In genomic region chr6:39415762-39416161, GRCm38 (mm10) we compare ENCODE assay signal across 9 mouse cellular contexts. TPM values are rescaled to one million over a fixed set of nuclear protein-coding genes. Genes with fewer than 3 reads are reported as not detected.
DNase-seq lines count a peak whose midpoint lies in the region; ATAC-seq and TF ChIP-seq lines count a peak whose summit lies in the region.
"Had no signal": no experiment of that assay in that cellular context is flagged by ENCODE, and none has a peak within 500 bp of the region (broad histone marks: within the 10 kb centered on the region; RNA-seq: fewer than 3 reads in every experiment).

No protein-coding gene starts in this region.

- H3K4me2 ChIP-seq in heart, embryonic 12.5 days = no peak overlapping the region

- H3K9me3 ChIP-seq in heart, embryonic 12.5 days (replicated peaks) = no peaks in the 10 kb centered on the region
- H3K9me3 ChIP-seq in ES-Bruce4 (replicated peaks; ENCODE audit: control insufficient read depth, insufficient read depth, low read length, poor library complexity, severe bottlenecking) = no peaks in the 10 kb centered on the region

- 47% methylated on average over 3 of the region's 5 CpGs for WGBS in heart, embryonic 12.5 days

- H3K27ac ChIP-seq in heart, embryonic 12.5 days (ENCODE audit: poor library complexity, severe bottlenecking) = no peak overlapping the region
- H3K27ac ChIP-seq in ES-Bruce4 (ENCODE audit: insufficient read depth, low read length) = peak overlapping the region; percentile 99
- H3K27ac ChIP-seq in layer of hippocampus, adult 2 months = peak overlapping the region; percentile 24; the same call in 1 of the 2 replicates

- TF ChIP-seq POLR2A in ES-Bruce4 (IDR thresholded peaks at IDR 0.05; ENCODE audit: insufficient read depth, low read length) = no peak

- no peaks in the 10 kb centered on the region for H3K36me3 ChIP-seq in heart, embryonic 12.5 days
- peaks cover 36% of the 10 kb centered on the region for H3K36me3 ChIP-seq in ES-Bruce4 (ENCODE audit: control insufficient read depth, insufficient read depth, low read length, poor library complexity, severe bottlenecking)

- peak; percentile 75 for TF ChIP-seq CTCF in ES-Bruce4 (IDR thresholded peaks at IDR 0.05; ENCODE audit: low read depth, low read length)
- peak; percentile 71 for TF ChIP-seq CTCF in layer of hippocampus, adult 2 months (conservative IDR thresholded peaks at IDR 0.05)

- H3K4me1 ChIP-seq in heart, embryonic 12.5 days (replicated peaks) = 0 out of 2 replicates have a peak, but pooled peaks cover 7% of the 10 kb centered on the region
- H3K4me1 ChIP-seq in ES-Bruce4 (ENCODE audit: control insufficient read depth, insufficient read depth, low read length) = no peaks in the 10 kb centered on the region

- no peak for ATAC-seq in heart, embryonic 12.5 days (ENCODE audit: insufficient number of reproducible peaks, low FRiP score)

- peaks cover 13% of the 10 kb centered on the region; the same call in 1 of the 2 replicates for H3K27me3 ChIP-seq in heart, embryonic 12.5 days (replicated peaks)
- no peaks in the 10 kb centered on the region for H3K27me3 ChIP-seq in ES-Bruce4 (ENCODE audit: control insufficient read depth, insufficient read depth, low read length, poor library complexity, severe bottlenecking)

- no peak overlapping the region for H3K4me3 ChIP-seq in heart, embryonic 12.5 days
- peak overlapping the region; percentile 58 for H3K4me3 ChIP-seq in ES-Bruce4 (ENCODE audit: low read depth, low read length)
- H3K4me3 ChIP-seq in layer of hippocampus, adult 2 months = no peak overlapping the region

- DNase-seq in heart, adult 18-20 months = peak; percentile 40 to 80
- DNase-seq in c-Kit-positive CD71-positive TER-119-negative erythroid progenitor cells, embryonic 14.5 days (ENCODE audit: low read depth) = peak; percentile 70
- DNase-seq in frontal cortex, adult 2 months (ENCODE audit: extremely low spot score in 1 of 2, low spot score in 1 of 2) = peak; percentile 38 to 88
- DNase-seq in layer of hippocampus, adult 2 months (ENCODE audit: low spot score in 2 of 2) = peak in 1 of 2 experiments; percentile 75
- peak; percentile 78 for DNase-seq in lung, postnatal 10 days
- peak; percentile 85 to 92 for DNase-seq in spleen, postnatal 10 days (ENCODE audit: low spot score in 2 of 2)

- no peak overlapping the region for H3K9ac ChIP-seq in heart, embryonic 12.5 days
- H3K9ac ChIP-seq in ES-Bruce4 (ENCODE audit: low read depth, poor library complexity, severe bottlenecking) = peak overlapping the region; percentile 96

- no peak for TF ChIP-seq EP300 in ES-Bruce4 (IDR thresholded peaks at IDR 0.05; ENCODE audit: insufficient read depth, low read depth, low read length)

RNA-seq across cellular contexts. Expression of gene Mkrn1, which starts 4.5 kb away (rescaled TPM):
- 10 to 100 TPM; 60.2 to 65.0 TPM for total RNA-seq in heart, adult 18-20 months (2021)
- polyA plus RNA-seq in heart, embryonic 12.5 days (2016; fragmentation: Nextera tagmentation; extraction: Ambion mirVana) = 52.7 and 55.1 TPM in 2 replicates
- 350 and 361 TPM in 2 replicates for polyA plus RNA-seq in ES-Bruce4 (2011; ENCODE audit: insufficient read depth, insufficient read length, low read depth, missing spikeins)
- 102 and 108 TPM in 2 replicates for polyA plus RNA-seq in frontal cortex, adult 2 months (2012; rRNA removed)
- total RNA-seq in layer of hippocampus, adult 2 months (2021) = 100 to 1,000 TPM; 116 to 119 TPM

RNA-seq across cellular contexts. Expression of gene Rab19, which starts 34.8 kb away (rescaled TPM):
- under 1 TPM in 1 of 2 experiments, not detected in 1; 0.31 TPM for total RNA-seq in heart, adult 18-20 months (2021)
- 0.42 and 0.67 TPM in 2 replicates for polyA plus RNA-seq in heart, embryonic 12.5 days (2016; fragmentation: Nextera tagmentation; extraction: Ambion mirVana)
- 0.90 and 1.3 TPM in 2 replicates for polyA plus RNA-seq in ES-Bruce4 (2011; ENCODE audit: insufficient read depth, insufficient read length, low read depth, missing spikeins)
- polyA plus RNA-seq in frontal cortex, adult 2 months (2012; rRNA removed) = 0.22 and 0.27 TPM in 2 replicates
- total RNA-seq in layer of hippocampus, adult 2 months (2021) = not detected
- polyA plus RNA-seq: neural tube, embryonic 14.5 days had no signal

RNA-seq across cellular contexts. Expression of gene Slc37a3, which starts 38.3 kb away (rescaled TPM):
- total RNA-seq in heart, adult 18-20 months (2021) = 10 to 100 TPM; 16.9 to 18.4 TPM
- 34.8 and 43.1 TPM in 2 replicates for polyA plus RNA-seq in heart, embryonic 12.5 days (2016; fragmentation: Nextera tagmentation; extraction: Ambion mirVana)
- 49.6 and 52.7 TPM in 2 replicates for polyA plus RNA-seq in ES-Bruce4 (2011; ENCODE audit: insufficient read depth, insufficient read length, low read depth, missing spikeins)
- 30.6 and 34.8 TPM in 2 replicates for polyA plus RNA-seq in frontal cortex, adult 2 months (2012; rRNA removed)
- 10 to 100 TPM; 67.6 to 75.5 TPM for total RNA-seq in layer of hippocampus, adult 2 months (2021)
